Mouse (Mus musculus): ENCODE measurements at regions not wholly inside any gene's neighbourhood (a gene's known extent, or its start where the extent isn't known, plus 50 kb on each side); places are given as distances from the start of the nearest gene placed in this dataset.

DNA sequence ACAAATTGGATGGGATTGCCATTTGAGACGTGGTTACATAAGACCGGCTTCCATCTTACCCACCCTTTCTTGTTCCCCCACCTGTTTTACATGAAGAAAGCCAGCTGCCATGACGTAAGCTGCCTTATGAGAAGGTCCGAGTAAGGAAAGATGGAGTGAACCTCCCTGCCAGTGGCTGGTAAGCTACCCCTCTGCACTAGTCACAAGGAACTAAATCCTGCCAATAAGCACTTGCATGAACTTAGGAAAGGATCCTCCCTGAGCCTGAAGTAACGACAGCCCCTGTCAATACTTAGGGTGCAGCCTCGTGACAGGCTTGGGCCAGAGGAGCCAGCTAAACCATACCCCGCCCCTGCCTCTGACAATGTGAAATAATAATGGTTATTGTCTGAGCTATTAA, 62.8 kb upstream of the Gm47985 start:
- DNase-seq (ENCODE audit: low read depth) = no peak

DNA sequence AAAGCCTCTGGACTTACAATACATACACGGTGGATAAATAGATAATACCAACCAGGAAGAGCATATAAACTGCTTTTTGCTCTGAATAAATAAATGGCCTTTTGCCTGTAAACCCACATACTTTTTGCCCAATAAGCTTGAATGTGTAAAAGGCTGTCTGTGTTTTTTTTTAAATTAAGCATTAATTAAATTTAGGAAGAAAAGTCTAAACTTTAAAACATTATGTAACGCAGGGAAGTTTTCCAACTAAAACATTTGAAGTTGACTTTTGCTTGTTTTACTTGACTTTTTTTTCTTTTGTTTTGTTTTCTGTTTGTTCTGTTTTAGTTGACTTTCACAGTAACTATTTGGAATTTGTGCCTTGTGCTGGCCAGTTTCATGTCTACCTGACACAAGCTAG, 60.7 kb upstream of the Gm47985 start:
- DNase-seq (ENCODE audit: low read depth) = no peak

DNA sequence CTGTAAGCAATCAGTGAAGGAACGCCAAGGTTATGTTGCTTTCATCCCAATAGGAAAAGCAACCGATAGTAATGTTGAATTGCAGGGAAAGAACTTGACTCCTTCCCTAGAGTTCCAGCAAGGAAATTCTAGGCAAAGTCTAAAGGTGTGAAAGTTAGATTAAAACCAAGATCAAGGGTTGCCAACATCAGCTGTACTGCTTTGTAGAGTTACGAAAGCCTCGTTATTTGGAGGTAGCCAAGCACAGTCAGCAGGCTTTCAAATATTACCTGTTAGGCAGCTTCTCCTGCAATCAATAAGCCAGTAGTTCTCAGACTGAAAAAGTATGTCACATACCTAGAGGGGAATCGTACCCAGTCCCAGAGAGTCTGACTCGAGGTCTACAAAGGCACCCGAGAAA, 58.4 kb upstream of the Gm47985 start:
- no peak for DNase-seq (ENCODE audit: low read depth)

DNA sequence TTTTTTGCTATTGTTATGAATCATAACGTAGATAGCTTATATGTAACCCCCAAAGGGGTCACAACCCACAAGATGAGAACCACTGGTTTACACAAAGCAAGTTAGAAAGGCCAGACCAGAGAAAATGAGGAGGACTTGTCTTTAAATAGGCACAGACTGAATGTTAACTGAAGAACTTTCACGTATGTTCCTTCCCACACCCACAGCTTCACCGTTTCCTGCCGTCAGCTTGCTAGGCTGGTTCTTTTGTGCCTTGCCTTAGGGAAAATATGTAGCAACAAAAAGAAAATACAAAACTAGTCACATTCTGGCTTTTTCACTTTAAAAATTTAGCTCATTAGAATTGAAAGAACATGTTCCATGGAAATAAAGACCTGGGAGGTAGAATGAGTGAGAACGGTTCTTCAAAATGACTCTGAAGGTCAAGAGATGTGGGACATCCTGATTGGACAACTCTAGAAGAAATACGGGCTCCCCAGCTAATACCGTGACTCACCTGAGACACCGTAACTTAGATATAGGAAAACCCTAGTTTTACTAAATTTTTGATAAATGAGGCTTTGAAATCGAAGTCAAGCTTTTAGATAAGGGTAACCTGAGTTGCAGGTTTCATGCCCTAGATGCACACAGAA, 57.2 kb upstream of the Gm47985 start:
- no peak for DNase-seq (ENCODE audit: low read depth)

DNA sequence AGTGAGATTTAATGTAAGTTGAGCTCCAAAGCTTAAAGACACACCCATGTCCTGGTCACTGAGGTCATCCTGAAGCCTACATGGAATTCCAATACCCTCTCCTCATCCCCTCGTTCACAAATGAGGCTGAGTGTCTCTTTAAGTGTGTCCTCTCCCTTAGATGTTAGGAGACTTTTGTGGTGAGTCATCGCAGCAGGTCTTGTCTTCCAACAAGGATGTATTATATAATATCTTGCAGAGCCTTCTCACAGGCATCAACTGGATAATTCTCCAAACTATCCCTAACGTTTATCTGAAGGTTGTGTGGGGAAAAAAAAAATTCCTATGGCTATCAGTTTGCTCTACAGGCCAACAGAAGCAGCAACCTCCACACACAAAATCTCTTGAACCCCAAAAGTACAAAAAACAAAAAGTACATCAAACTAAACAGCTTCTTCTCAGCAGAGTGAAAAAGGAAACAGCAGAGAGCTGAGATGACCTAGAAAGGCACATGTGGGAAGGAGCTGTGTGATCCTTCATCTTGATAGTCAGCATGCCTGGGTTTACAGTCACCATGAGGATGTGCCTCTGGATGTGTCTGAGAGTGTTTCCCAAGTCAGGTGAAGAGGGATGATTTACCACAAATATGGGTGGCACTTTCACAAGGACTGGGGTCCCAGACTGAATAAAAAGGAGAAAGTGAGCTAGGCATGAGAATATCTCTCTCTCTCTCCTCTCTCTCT, 56.4 kb upstream of the Gm47985 start:
- no peak for DNase-seq (ENCODE audit: low read depth)

DNA sequence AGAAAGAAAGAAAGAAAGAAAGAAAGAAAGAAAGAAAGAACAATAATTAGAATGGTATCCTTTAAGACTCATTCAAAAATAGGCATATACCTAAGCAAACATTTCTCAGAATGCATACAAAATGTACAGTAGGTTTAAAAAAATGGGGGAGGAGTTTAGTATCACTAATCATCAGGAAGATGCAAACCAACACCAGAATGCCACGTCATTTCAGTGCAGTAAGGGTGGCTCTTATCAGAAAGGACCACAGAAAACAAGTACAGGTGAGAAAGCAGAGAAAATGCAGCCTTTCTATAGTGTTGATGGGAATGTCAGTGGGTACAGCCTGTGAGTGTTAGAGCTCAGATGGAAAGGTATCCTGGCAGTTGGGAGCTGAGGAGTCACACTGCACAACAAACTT, 55.6 kb upstream of the Gm47985 start:
- no peak for DNase-seq (ENCODE audit: low read depth)

DNA sequence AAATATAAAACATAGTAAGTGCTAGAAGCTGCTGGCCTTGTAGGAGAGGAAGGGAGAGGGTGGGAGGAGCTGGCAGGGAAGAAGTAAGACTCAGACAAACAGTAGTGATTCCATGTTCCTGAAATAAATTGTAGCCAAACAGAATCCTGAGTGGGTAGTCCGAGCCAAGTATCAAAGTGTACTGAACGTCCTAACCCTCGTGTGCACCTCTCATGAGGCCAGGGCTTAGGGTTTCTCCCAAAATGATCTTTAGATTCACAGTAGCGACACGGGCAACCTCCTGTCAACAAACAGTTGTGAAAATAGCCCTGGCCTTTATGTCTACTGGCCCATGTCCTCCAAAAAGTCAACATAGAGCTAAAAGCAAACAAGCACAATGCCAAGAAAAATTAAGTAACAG, 54.3 kb upstream of the Gm47985 start:
- DNase-seq (ENCODE audit: low read depth) = no peak

DNA sequence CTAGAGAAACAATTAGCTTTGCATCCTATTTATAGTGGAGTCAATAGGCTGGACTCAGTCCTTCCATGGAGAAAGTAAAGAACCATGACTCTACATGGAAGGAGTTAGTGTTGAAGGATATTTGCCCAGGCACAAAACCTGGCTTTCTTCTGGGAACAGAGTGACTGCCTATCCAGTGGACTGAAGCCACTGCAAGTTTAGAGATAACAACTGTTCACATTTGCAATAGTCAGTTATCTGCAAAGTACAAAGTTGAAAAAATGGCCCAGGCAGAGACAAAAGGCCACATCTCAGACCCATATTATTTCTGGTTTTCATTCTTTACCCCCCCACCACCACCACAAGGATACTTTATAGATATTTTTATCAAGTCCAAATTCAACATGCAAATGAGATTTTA, 53.4 kb upstream of the Gm47985 start:
- DNase-seq (ENCODE audit: low read depth) = no peak

DNA sequence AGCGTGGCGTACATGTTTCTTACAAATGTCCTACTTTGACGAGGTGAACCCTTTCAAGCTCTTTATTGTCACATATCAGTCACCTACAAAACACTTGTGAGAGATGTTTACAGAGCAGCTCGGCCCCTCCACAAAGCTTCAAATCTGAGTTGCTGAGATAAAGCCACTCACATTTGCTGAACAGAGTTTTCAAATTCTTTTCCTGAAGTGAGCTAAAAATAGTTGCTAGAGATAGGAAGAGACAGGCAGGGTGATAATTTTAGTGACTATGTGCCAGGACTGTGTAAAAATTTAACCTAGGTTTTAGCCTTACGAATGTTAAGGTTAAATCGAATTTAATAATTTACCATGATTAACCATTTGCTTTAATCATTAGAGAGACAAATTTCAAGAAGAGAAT, 52.3 kb upstream of the Gm47985 start:
- no peak for DNase-seq (ENCODE audit: low read depth)

DNA sequence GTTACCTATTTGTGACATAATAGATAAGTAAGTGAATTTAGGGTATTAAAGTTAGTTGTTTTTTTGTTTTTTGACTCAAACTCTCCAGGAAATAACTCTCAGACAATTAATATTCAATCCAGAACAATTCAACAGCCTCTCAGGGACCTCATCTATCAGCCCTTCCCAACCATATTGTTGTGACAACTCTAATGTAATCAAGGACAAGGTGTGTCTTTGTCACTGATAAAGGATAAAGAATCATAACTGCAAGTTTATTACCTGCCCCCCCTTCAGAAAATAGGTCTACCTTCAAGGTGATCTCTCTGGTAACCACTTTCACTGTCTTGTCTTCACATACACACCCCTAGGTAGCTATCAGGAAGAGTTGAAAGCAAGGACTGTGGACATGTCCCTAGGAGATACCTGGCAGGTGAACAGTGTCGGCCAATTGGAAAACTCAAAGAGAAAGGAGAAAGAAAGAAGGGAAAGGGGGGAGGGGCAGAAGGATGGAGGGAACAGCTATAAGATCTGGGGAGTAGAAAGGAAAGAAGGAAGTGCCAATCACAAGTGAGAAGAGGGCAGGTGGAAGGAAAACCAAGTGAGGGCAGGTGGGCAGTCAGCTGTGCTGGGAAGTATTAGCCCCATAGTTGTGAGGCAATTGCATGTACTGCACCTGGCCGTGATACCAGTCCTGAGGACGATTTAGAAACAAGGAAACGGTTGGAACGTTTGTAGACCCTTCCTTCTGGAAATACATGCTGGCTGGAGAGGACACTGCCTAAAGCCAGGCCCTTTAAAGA, 51.3 kb upstream of the Gm47985 start:
- DNase-seq (ENCODE audit: low read depth) = no peak

DNA sequence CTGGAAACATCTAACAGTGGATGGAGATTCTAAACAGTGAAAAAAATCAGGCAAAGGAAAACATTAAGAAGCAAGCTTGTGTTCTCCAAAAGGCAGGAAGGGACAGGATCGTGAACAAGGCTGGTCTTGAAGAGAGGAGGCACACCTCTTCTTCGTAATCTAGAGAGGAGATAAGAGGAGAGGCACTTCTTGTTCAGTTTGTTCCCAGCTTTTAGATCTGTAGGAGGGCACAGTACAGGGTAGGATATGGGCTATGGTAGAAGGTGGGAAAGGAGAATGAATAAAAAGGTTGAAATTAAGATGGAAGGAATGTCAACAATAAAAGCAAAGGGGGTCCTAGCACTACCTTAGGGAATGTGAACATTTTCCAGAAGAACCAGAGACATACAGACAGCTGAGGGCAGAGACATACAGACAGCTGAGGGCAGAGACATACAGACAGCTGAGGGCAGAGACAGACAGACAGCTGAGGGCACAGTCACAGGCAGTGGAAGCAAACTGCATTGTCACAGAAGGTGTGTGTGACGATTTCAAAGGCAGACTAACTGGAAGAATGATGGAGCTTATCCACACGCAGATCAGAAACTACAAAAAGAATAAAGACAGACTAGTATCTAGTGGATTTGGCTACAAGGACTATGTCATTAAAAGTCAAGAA, 50.6 kb upstream of the Gm47985 start:
- DNase-seq (ENCODE audit: low read depth) = no peak

Data from c-Kit-positive CD71-negative TER-119-negative erythroid progenitor cells, embryonic 14.5 days (primary cell).